Mouse (Mus musculus) olfactory bulb, adult 2 months (tissue): ENCODE data around the gene Gas7.

Experiments used
- CTCF ChIP-seq: fragments of 200-500 bp; IDR thresholded peaks from 2 replicates; pipeline ENCODE4 v1.5.1; 2012; ENCODE audit warnings: low read depth, mild to moderate bottlenecking, low read length, moderate library complexity; ENCODE audit not compliant: insufficient read depth
- POLR2A ChIP-seq: fragments of 200-500 bp; IDR thresholded peaks from 2 replicates; pipeline ENCODE4 v1.6.1; 2012; ENCODE audit warnings: mild to moderate bottlenecking, low read depth, low read length, moderate library complexity; ENCODE audit not compliant: insufficient read depth

GRCm38 (mm10) chr11:67622340-67622739 is 167.1 kb downstream of the Gas7 start:
- no peak for TF ChIP-seq POLR2A
- no peak for TF ChIP-seq CTCF
